ENCODE assay signal across 27 mouse cellular contexts in the genomic region with DNA sequence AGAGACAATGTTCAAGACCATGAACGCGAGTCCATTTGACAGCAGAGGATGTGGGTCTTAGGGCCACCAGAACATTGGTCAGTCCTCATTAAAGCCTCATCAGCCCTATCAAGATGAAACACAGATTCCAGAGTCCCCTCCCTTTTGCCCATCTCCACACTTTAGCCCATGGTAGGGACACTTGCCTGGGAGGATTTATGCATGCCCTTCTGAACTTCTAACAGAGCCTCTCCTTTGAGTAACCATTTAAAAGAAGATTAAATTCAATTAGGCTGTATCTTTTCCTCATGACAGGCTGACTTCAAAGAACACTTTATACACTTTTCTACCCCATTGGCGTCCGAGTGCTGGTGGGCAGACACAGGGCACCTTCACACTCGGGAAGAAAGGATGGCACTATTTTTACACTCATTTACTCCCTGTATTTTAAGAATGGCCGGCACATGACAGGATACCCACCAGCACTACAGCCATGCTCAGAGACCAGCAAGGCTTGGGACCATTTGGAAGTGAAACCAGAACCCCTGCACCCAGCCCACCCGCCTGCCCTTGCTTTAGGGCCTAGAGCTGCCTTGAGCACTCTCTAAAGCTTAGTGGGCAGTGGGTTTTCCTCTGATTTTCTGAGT.
"Had no signal": no experiment of that assay in that cellular context is flagged by ENCODE, and none has a peak within 500 bp of the region (broad histone marks: within the 10 kb centered on the region; RNA-seq: fewer than 3 reads in every experiment).

No protein-coding gene starts in this region.

- H3K4me2 ChIP-seq: limb, embryonic 12.5 days; liver, embryonic 12.5 days; liver, embryonic 15.5 days; lung, embryonic 15.5 days; midbrain, embryonic 13.5 days; neural tube, embryonic 13.5 days had no signal

- H3K9me3 ChIP-seq: limb, embryonic 12.5 days; liver, embryonic 12.5 days; liver, embryonic 15.5 days; lung, embryonic 15.5 days; megakaryocyte, embryonic 14.5 days; midbrain, embryonic 10.5 days; midbrain, embryonic 13.5 days; neural tube, embryonic 13.5 days had no signal

- H3K27ac ChIP-seq: left cerebral cortex, adult 2 months; limb, embryonic 12.5 days; liver, embryonic 12.5 days; liver, embryonic 15.5 days; lung, embryonic 15.5 days; midbrain, embryonic 10.5 days; midbrain, embryonic 13.5 days; neural tube, embryonic 13.5 days; stomach, postnatal 0 days had no signal

- H3K36me3 ChIP-seq: limb, embryonic 12.5 days; liver, embryonic 12.5 days; liver, embryonic 15.5 days; lung, embryonic 15.5 days; midbrain, embryonic 10.5 days; midbrain, embryonic 13.5 days; neural tube, embryonic 13.5 days had no signal

- H3K4me1 ChIP-seq: liver, embryonic 12.5 days; liver, embryonic 15.5 days; lung, embryonic 15.5 days; megakaryocyte, embryonic 14.5 days had no signal

- H3K4me3 ChIP-seq: left cerebral cortex, adult 2 months; limb, embryonic 12.5 days; liver, embryonic 12.5 days; liver, embryonic 15.5 days; lung, embryonic 15.5 days; megakaryocyte, embryonic 14.5 days; midbrain, embryonic 10.5 days; midbrain, embryonic 13.5 days; myocyte; neural tube, embryonic 13.5 days had no signal

- H3K9ac ChIP-seq: limb, embryonic 12.5 days; liver, embryonic 12.5 days; liver, embryonic 15.5 days; lung, embryonic 15.5 days; midbrain, embryonic 13.5 days; neural tube, embryonic 13.5 days had no signal

- H3K27me3 ChIP-seq: limb, embryonic 12.5 days; liver, embryonic 12.5 days; liver, embryonic 15.5 days; lung, embryonic 15.5 days; megakaryocyte, embryonic 14.5 days; midbrain, embryonic 13.5 days; neural tube, embryonic 13.5 days had no signal

- DNase-seq: kidney, adult 9 months; kidney, postnatal 36 days; layer of hippocampus, postnatal 36 days; liver; lung, adult 18-20 months; lung, postnatal 10 days; lung, postnatal 36 days; right cerebral cortex, adult 18-20 months; right cerebral cortex, postnatal 14 days; right cerebral cortex, postnatal 4 days; thymus, adult 2 months; thymus, postnatal 14 days; thymus, postnatal 4 days had no signal

- ATAC-seq: inflammation-experienced regulatory T-cells, adult 6 months; intestine, embryonic 16.5 days; liver, embryonic 12.5 days; midbrain, embryonic 16.5 days had no signal
